Mouse (Mus musculus) spleen, postnatal 0 days (tissue): ENCODE measurements around the gene Fam228b. TPM values are rescaled to one million over a fixed set of nuclear protein-coding genes. Genes with fewer than 3 reads are reported as not detected.

Experiments used
- polyA plus RNA-seq: library from polyadenylated mRNA; unstranded; fragments of >200 nt; fragmentation: Nextera tagmentation; extraction: Ambion mirVana; gene quantifications from 2 replicates; pipeline ENCODE4 v1.2.1, GENCODE M21; 2015

Gene Fam228b
- 1.3 and 1.5 TPM in 2 replicates for polyA plus RNA-seq

DNA sequence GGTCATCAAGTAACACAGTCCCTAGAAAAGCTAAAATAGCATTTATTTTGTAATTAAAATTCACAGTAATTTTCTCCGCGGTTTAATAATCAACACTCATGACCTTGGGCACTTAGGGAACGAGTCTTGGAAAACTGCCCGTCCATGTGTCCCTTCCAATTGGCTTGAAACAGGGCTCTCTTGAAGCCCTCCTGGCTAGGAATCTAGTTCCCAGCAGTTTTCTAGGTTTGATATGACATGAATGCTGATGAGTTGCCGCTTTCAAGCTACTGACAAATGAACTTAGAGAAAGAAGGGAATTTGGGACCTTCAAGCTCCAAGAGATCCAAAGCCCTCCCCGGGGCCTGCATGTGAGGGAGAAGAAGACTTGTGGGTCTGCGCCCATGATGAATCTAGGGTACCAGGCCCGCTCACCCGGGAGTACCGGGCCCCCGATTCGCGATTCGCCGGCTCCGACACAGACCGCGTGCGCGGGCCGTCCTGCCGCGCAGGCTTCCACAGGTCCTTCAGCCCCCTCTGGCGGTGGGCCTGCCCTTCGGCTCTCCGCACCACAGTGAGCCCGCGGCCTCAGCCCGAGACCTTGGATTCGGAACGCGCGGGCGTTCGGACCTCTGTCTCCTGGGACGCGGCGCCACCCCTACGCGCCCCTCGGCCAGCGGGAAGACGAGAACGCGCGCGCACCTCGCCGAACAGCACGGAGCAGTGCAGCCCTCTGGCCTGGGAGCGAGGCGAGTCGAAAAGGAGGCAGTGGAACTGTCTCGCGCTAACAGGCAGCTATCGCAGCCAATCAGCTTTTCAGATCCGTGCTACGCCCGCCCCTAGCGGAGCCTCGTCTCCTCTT is at the start of gene Fam228b, which contains the start of gene Pfn4:
Gene Fam228b, minus strand, starts transcription at position 776 of the 841 bp plus-strand sequence.
Gene Pfn4, plus strand, starts transcription at position 531 of the 841 bp plus-strand sequence.

DNA sequence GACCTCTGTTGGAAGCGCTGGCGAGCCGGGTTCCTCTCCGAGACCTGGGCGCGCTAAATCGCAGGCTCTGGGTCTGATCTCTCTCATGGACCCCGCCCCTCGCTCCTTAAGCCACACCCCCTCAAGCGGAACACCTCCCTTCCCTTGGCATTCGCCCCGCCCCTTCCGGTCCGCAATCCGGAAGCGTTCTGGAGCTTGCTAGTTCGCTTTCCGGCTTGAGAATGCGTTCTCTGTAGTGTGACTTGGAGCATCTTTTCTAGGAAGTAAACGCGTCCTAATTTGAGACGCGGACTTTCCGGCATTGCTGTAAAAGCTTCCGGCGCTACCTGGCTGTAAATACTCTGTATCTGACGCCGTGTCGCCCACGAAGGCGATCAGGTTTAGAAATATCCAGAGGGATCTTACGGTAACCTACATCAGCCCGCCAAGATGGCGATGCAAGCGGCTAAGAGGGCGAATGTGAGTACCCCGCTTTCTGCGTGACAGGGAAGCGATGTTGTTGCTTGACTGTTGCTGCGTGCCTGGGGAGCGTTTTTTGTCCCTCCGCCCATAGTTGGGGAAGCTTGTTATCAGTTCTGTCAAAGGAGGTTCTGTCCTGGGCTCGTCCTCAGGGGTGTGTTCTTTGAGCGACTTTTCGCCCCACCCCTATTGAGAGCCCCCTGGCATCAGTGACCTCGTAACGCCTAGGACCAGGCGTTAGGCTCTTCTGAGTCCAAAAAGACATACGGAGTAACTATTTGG is 48.5 kb upstream of the Fam228b start, which contains the start of gene Sf3b6:
Gene Sf3b6, plus strand, starts transcription at position 184 of the 741 bp plus-strand sequence.

DNA sequence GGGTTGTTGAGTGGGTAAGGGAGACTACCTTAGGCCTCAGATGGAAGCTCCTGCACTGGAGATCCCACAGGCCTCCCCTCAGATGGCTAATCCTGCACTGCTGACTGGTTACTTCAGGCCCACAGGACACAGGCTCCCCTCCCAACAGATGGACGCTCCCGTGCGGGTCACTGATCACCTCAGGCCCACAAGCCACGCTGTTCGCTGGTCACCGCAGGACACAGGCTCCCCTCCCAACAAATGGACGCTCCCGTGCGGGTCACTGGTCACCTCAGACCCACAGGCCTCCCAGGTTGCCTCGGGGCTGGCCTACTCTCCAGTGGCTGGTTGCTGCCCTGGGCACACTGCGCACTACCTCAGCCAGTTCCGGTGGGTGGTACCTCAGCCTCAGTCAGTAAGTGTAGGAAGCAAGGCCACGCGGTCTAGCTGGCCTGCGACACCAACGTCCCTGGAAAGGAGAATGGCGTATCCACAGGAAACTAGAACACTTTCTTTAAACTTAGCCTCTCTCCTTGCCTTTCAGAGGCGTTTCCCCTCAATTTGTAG is 31.0 kb downstream of the Fam228b start, which contains the start of gene Fam228a:
Gene Fam228a, minus strand, starts transcription at position 400 of the 546 bp plus-strand sequence.

Other genes starting within 250 kb of the Fam228b start
- 30.4 and 31.6 TPM in 2 replicates for gene Itsn2, start 176.6 kb downstream of the Fam228b start, polyA plus RNA-seq
- gene Gm3625, start 176.3 kb downstream of the Fam228b start, polyA plus RNA-seq: not detected in 2 replicates
- 0.05 and 0.24 TPM in 2 replicates for gene Fam228a, start 30.8 kb downstream of the Fam228b start, polyA plus RNA-seq
- gene Pfn4, start 245 bp downstream of the Fam228b start, polyA plus RNA-seq: 1.7 and 1.8 TPM in 2 replicates
- gene Sf3b6, start 48.3 kb upstream of the Fam228b start, polyA plus RNA-seq: 284 and 288 TPM in 2 replicates
- gene Fkbp1b, start 72.3 kb upstream of the Fam228b start, polyA plus RNA-seq: 3.7 and 4.4 TPM in 2 replicates
- 17.4 and 21.3 TPM in 2 replicates for gene Wdcp, start 74.0 kb upstream of the Fam228b start, polyA plus RNA-seq
- 70.9 and 72.7 TPM in 2 replicates for gene Mfsd2b, start 105.1 kb upstream of the Fam228b start, polyA plus RNA-seq
- gene Ubxn2a, start 138.4 kb upstream of the Fam228b start, polyA plus RNA-seq: 37.5 and 43.0 TPM in 2 replicates
- 11.1 and 11.6 TPM in 2 replicates for gene Atad2b, start 148.1 kb upstream of the Fam228b start, polyA plus RNA-seq